Mouse (Mus musculus) kidney, adult 18-20 months (tissue): Measurements from ENCODE around the gene Ssh3.

Experiments
- DNase-seq: peaks from one replicate; pipeline ENCODE4 v3.0.0; 2021

The Ssh3 gene

GRCm38 (mm10) chr19:4240247-4240668 is 28.7 kb downstream of the Ssh3 start:
- no peak for DNase-seq

- no peak for DNase-seq
Observed at GRCm38 (mm10) chr19:4234548-4234947, 34.4 kb downstream of the Ssh3 start.

- DNase-seq = no peak
Observed at GRCm38 (mm10) chr19:4232651-4233050, 36.3 kb downstream of the Ssh3 start.

- DNase-seq = no peak
Observed at GRCm38 (mm10) chr19:4232186-4232572, 36.8 kb downstream of the Ssh3 start.

- DNase-seq = peak; percentile 98
Observed at GRCm38 (mm10) chr19:4231253-4232185, 37.5 kb downstream of the Ssh3 start, which contains the start of gene Pold4. Pold4 (plus strand) TSS chr19:4231899.

- peak; percentile 18 for DNase-seq
Observed at GRCm38 (mm10) chr19:4230415-4230814, 38.6 kb downstream of the Ssh3 start.

GRCm38 (mm10) chr19:4229451-4230076 is 39.4 kb downstream of the Ssh3 start:
- peak; percentile 8 for DNase-seq

GRCm38 (mm10) chr19:4228891-4229290 is 40.1 kb downstream of the Ssh3 start:
- no peak for DNase-seq

GRCm38 (mm10) chr19:4227894-4228678 is 40.9 kb downstream of the Ssh3 start:
- peak; percentile 80 for DNase-seq

GRCm38 (mm10) chr19:4227446-4227845 is 41.5 kb downstream of the Ssh3 start:
- no peak for DNase-seq

GRCm38 (mm10) chr19:4226779-4227178 is 42.2 kb downstream of the Ssh3 start:
- no peak for DNase-seq

- peak; percentile 64 for DNase-seq
Observed at GRCm38 (mm10) chr19:4222165-4222564, 46.8 kb downstream of the Ssh3 start.

GRCm38 (mm10) chr19:4220957-4221743 is 47.8 kb downstream of the Ssh3 start:
- DNase-seq = peak; percentile 31

- peak; percentile 24 for DNase-seq
Observed at GRCm38 (mm10) chr19:4220416-4220815, 48.6 kb downstream of the Ssh3 start.

GRCm38 (mm10) chr19:4219943-4220342 is 49.0 kb downstream of the Ssh3 start:
- no peak for DNase-seq

GRCm38 (mm10) chr19:4218784-4219183 is 50.2 kb downstream of the Ssh3 start:
- DNase-seq = no peak

GRCm38 (mm10) chr19:4218293-4218692 is 50.7 kb downstream of the Ssh3 start:
- no peak for DNase-seq

- DNase-seq = no peak
Observed at GRCm38 (mm10) chr19:4217855-4218254, 51.1 kb downstream of the Ssh3 start.

GRCm38 (mm10) chr19:4217140-4217539 is 51.8 kb downstream of the Ssh3 start:
- DNase-seq = no peak

GRCm38 (mm10) chr19:4216041-4216685 is 52.8 kb downstream of the Ssh3 start:
- DNase-seq = peak; percentile 63

- no peak for DNase-seq
Observed at GRCm38 (mm10) chr19:4215451-4215840, 53.5 kb downstream of the Ssh3 start.
